Mouse (Mus musculus): ENCODE measurements around the gene Tjp2. TPM values are rescaled to one million over a fixed set of nuclear protein-coding genes. Genes with fewer than 3 reads are reported as not detected.
A peak's percentile ranks its signal among the peaks of the same experiment; 100 is the strongest.

The Tjp2 gene
- total and polyA plus RNA-seq, 3 experiments: 7.9 to 19.2 (median 16.1) TPM

- no peaks in the 10 kb centered on the region for H3K27me3 ChIP-seq (ENCODE audit: control insufficient read depth, insufficient read depth, low read length)
- 0 out of 2 replicates have a peak, but pooled peaks cover under 1% of the 10 kb centered on the region for H3K36me3 ChIP-seq (ENCODE audit: control insufficient read depth, insufficient read depth, low read length)
- peaks cover 4% of the 10 kb centered on the region for H3K79me2 ChIP-seq (replicated peaks; ENCODE audit: control insufficient read depth, insufficient read depth, low read length)
- DNase-seq: no peak
- H3K4me1 ChIP-seq (ENCODE audit: control insufficient read depth, insufficient read depth, low read length): 0 out of 2 replicates have a peak, but pooled peaks cover 2% of the 10 kb centered on the region
- 95% methylated on average over 12 of the region's 12 CpGs for WGBS
- no peak overlapping the region for H3K27ac ChIP-seq
- no peak for TF ChIP-seq EP300 (IDR thresholded peaks at IDR 0.05; ENCODE audit: insufficient read depth, low read depth, low read length)
- TF ChIP-seq CTCF (IDR thresholded peaks at IDR 0.05): no peak
- no peak for TF ChIP-seq POLR2A (IDR thresholded peaks at IDR 0.05; ENCODE audit: insufficient read depth, low read depth, low read length)
- intact Hi-C loops (cut with DNase I): no loop called here
- H3K9ac ChIP-seq (ENCODE audit: low read depth, low read length): no peak overlapping the region
- no peak overlapping the region for H3K4me3 ChIP-seq
Observed at GRCm38 (mm10) chr19:24200566-24200965, 24.3 kb downstream of the Tjp2 start.

GRCm38 (mm10) chr19:24198676-24199303 is 26.0 kb downstream of the Tjp2 start:
- DNase-seq: no peak
- Histone ChIP-seq H3K4me3 (no peak overlapping the region), H3K4me1 (ENCODE audit: control insufficient read depth, insufficient read depth, low read length) (0 out of 2 replicates have a peak, but pooled peaks cover 2% of the 10 kb centered on the region), H3K36me3 (ENCODE audit: control insufficient read depth, insufficient read depth, low read length) (0 out of 2 replicates have a peak, but pooled peaks cover 2% of the 10 kb centered on the region), H3K9ac (ENCODE audit: low read depth, low read length) (no peak overlapping the region), H3K27me3 (ENCODE audit: control insufficient read depth, insufficient read depth, low read length) (no peaks in the 10 kb centered on the region), H3K79me2 (replicated peaks; ENCODE audit: control insufficient read depth, insufficient read depth, low read length) (peaks cover 2% of the 10 kb centered on the region), H3K27ac (no peak overlapping the region)
- intact Hi-C loops (cut with DNase I): no loop called here
- 64% methylated on average over 11 of the region's 11 CpGs for WGBS
- TF ChIP-seq EP300 (IDR thresholded peaks at IDR 0.05; ENCODE audit: insufficient read depth, low read depth, low read length) (no peak), CTCF (IDR thresholded peaks at IDR 0.05) (no peak)

GRCm38 (mm10) chr19:24197338-24197737 is 27.5 kb downstream of the Tjp2 start:
- Histone ChIP-seq H3K9ac (ENCODE audit: low read depth, low read length) (no peak overlapping the region), H3K27me3 (ENCODE audit: control insufficient read depth, insufficient read depth, low read length) (no peaks in the 10 kb centered on the region), H3K27ac (no peak overlapping the region), H3K4me3 (no peak overlapping the region), H3K4me1 (ENCODE audit: control insufficient read depth, insufficient read depth, low read length) (0 out of 2 replicates have a peak, but pooled peaks cover 2% of the 10 kb centered on the region), H3K79me2 (replicated peaks; ENCODE audit: control insufficient read depth, insufficient read depth, low read length) (peaks cover 6% of the 10 kb centered on the region), H3K36me3 (ENCODE audit: control insufficient read depth, insufficient read depth, low read length) (0 out of 2 replicates have a peak, but pooled peaks cover 2% of the 10 kb centered on the region)
- intact Hi-C loops (cut with DNase I): no loop called here
- TF ChIP-seq POLR2A (IDR thresholded peaks at IDR 0.05; ENCODE audit: insufficient read depth, low read depth, low read length): no peak
- TF ChIP-seq CTCF (IDR thresholded peaks at IDR 0.05): no peak
- no peak for TF ChIP-seq EP300 (IDR thresholded peaks at IDR 0.05; ENCODE audit: insufficient read depth, low read depth, low read length)
- 60% methylated on average over 3 of the region's 3 CpGs for WGBS
- DNase-seq: no peak

GRCm38 (mm10) chr19:24195224-24195623 is 29.6 kb downstream of the Tjp2 start:
- intact Hi-C loops (cut with DNase I): no loop called here
- Histone ChIP-seq H3K27ac (peak overlapping the region; percentile 45; the same call in 1 of the 2 replicates), H3K9ac (ENCODE audit: low read depth, low read length) (no peak overlapping the region), H3K4me3 (no peak overlapping the region), H3K4me1 (ENCODE audit: control insufficient read depth, insufficient read depth, low read length) (0 out of 2 replicates have a peak, but pooled peaks cover 2% of the 10 kb centered on the region), H3K27me3 (ENCODE audit: control insufficient read depth, insufficient read depth, low read length) (no peaks in the 10 kb centered on the region), H3K79me2 (replicated peaks; ENCODE audit: control insufficient read depth, insufficient read depth, low read length) (peaks cover 6% of the 10 kb centered on the region), H3K36me3 (ENCODE audit: control insufficient read depth, insufficient read depth, low read length) (0 out of 2 replicates have a peak, but pooled peaks cover 2% of the 10 kb centered on the region)
- TF ChIP-seq POLR2A (IDR thresholded peaks at IDR 0.05; ENCODE audit: insufficient read depth, low read depth, low read length) (no peak), EP300 (IDR thresholded peaks at IDR 0.05; ENCODE audit: insufficient read depth, low read depth, low read length) (no peak), CTCF (IDR thresholded peaks at IDR 0.05) (no peak)
- no peak for DNase-seq
- 5% methylated on average over 7 of the region's 7 CpGs for WGBS

GRCm38 (mm10) chr19:24194216-24194615 is 30.6 kb downstream of the Tjp2 start:
- WGBS: over 99% methylated on average over 4 of the region's 4 CpGs
- no peak overlapping the region for H3K4me3 ChIP-seq
- peak in 1 of 2 experiments; percentile 40 for DNase-seq
- TF ChIP-seq POLR2A (IDR thresholded peaks at IDR 0.05; ENCODE audit: insufficient read depth, low read depth, low read length) (no peak), CTCF (IDR thresholded peaks at IDR 0.05) (peak; percentile 72), EP300 (IDR thresholded peaks at IDR 0.05; ENCODE audit: insufficient read depth, low read depth, low read length) (no peak)
- intact Hi-C loops (cut with DNase I): loop anchor here (5.0 kb wide), 1 partner anchor 42 kb away; no protein-coding TSS in a partner anchor
- H3K4me1 ChIP-seq (ENCODE audit: control insufficient read depth, insufficient read depth, low read length): 0 out of 2 replicates have a peak, but pooled peaks cover 2% of the 10 kb centered on the region
- no peak overlapping the region for H3K27ac ChIP-seq
- no peaks in the 10 kb centered on the region for H3K27me3 ChIP-seq (ENCODE audit: control insufficient read depth, insufficient read depth, low read length)
- H3K79me2 ChIP-seq (replicated peaks; ENCODE audit: control insufficient read depth, insufficient read depth, low read length): peaks cover 4% of the 10 kb centered on the region; the same call in 1 of the 2 replicates
- no peak overlapping the region for H3K9ac ChIP-seq (ENCODE audit: low read depth, low read length)
- 0 out of 2 replicates have a peak, but pooled peaks cover 2% of the 10 kb centered on the region for H3K36me3 ChIP-seq (ENCODE audit: control insufficient read depth, insufficient read depth, low read length)

- H3K9ac ChIP-seq (ENCODE audit: low read depth, low read length): no peak overlapping the region
- intact Hi-C loops (cut with DNase I): loop anchor here (5.0 kb wide), 1 partner anchor 41 kb away; no protein-coding TSS in a partner anchor
- H3K36me3 ChIP-seq (ENCODE audit: control insufficient read depth, insufficient read depth, low read length): 0 out of 2 replicates have a peak, but pooled peaks cover 2% of the 10 kb centered on the region
- H3K79me2 ChIP-seq (replicated peaks; ENCODE audit: control insufficient read depth, insufficient read depth, low read length): peaks cover 4% of the 10 kb centered on the region; the same call in 1 of the 2 replicates
- H3K27ac ChIP-seq: no peak overlapping the region
- DNase-seq: no peak
- TF ChIP-seq POLR2A (IDR thresholded peaks at IDR 0.05; ENCODE audit: insufficient read depth, low read depth, low read length) (no peak), EP300 (IDR thresholded peaks at IDR 0.05; ENCODE audit: insufficient read depth, low read depth, low read length) (no peak), CTCF (IDR thresholded peaks at IDR 0.05) (no peak)
- H3K4me3 ChIP-seq: no peak overlapping the region
- 0 out of 2 replicates have a peak, but pooled peaks cover 2% of the 10 kb centered on the region for H3K4me1 ChIP-seq (ENCODE audit: control insufficient read depth, insufficient read depth, low read length)
- H3K27me3 ChIP-seq (ENCODE audit: control insufficient read depth, insufficient read depth, low read length): no peaks in the 10 kb centered on the region
- WGBS: 66% methylated on average over 5 of the region's 5 CpGs
Observed at GRCm38 (mm10) chr19:24192946-24193345, 31.9 kb downstream of the Tjp2 start.

All from heart, adult 2 months (tissue).